Mouse (Mus musculus) spleen, postnatal 36 days (tissue): ENCODE results near the gene Cacna1d.

Experiments used
- DNase-seq, 2 experiments: peaks; one replicate each; pipeline ENCODE4 v3.0.0; 2022; ENCODE audit warnings: low spot score in 2 of 2, mixed read lengths in 1 of 2

Gene Cacna1d

DNA sequence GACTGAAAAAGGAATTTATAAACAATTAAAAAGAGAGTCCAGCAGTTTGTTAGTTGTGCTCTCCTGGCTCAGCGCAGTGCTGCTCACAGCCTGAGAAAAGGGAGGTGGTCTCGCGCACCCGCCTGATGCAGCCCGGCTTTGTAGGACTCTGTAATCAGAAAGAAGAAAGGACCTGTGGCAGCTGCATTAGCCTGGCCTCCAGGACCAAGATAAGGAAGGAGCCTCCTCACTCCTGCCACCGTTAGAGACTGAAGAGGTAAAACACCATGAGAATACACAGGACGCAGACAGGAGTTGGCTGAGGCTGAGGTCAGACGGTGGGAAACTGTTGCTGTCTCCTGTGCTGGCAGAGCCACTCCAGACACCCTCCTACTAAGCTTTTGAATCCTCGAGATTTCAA lies at the start of gene Cacna1d:
Gene Cacna1d (minus strand): TSS at position 114 of the 400 bp plus-strand sequence.
- DNase-seq, result no peak

DNA sequence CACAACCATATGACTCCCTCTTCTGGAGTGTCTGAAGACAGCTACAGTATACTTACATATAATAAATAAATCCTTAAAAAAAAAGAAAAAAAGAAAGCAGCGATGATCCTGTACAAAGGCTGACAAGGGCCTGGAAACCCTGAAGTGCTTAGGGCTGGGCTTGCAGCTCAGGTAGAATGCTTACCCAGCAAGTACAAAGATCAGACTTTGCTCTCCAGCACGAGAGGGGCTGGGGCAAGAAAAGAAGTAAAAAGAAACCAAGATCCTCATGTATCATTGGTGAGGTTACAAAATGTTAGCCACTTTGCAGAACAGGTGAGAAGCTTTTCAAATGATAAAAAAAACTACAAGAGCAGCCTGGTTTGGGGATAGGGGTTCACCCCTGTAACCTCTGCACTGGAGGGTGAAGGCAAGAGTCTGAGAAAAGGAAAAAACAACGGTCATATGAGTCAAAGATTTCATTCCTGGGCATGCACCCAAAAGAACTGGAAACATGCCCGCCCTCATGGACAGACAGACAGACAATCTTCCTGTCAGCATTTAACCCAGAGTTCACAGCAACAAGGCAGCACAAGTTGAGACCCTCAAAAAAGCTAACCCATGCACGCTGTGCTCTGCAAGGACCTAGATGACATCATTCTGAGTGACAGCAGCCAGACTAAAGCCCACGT lies 42.7 kb upstream of the Cacna1d start:
- DNase-seq, result no peak

DNA sequence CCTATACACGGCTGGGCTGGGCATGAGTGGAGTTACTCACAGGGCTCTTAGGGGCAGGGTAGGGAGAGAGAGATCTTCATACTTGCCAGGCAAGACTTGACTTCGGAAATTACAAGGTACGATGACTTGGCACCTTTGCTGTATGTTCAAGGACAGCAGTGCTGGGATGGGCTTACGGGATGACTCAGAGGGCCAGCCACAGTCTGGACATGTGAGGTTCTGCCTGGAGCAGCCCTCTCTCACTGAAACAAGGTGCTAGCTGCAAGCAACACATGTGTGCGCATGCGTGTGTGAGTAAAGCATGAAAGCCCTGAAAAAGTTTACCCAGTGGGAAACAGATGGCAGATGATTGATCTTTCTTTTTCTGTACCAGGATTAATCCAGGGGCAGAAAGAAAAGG lies 40.6 kb upstream of the Cacna1d start:
- DNase-seq, result no peak

DNA sequence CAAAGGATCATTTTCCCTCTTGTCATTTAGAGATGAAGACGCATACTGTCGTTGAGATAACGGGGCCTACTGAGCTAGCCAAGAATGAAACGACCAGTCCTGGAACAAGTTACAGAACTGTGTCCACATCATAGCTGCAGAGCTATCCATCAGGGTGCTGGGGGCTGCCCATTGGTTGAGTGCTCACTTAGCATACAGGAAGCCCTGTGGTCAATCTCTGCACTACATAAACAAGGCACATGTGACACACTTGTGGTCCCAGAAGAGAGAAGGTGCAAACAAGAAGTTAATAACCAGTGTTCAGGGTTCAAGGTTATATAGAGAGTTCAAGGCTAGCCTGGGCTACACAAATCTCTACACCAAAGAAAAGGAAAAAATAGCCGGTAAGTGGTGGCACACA lies 40.2 kb upstream of the Cacna1d start:
- DNase-seq, result no peak

DNA sequence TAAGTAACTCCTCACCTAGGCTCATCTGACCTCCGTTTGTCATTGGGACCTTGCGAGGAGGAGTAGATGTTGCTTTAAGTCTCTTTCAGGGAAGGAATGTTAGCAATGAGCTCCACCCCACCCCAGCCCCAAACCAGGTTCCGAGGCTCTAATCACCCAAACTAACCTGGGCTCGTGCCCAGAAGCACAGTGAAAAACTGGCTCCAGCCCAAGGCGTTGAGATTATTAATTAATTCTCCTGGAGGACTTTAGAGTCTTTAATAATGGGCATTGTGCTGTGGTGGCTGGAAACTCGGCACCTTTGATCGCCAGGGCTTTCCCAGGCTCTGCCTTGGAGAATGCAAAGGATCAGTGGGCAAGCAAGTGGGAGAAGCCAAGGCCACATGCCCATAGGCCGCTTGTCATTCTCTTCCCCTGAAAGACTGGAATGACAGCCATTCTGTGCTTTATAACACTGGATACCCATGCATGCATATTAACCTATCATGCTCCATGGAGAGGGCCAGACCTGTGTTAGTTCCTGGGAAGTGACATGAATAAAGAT lies 39.5 kb upstream of the Cacna1d start:
- no peak for DNase-seq

DNA sequence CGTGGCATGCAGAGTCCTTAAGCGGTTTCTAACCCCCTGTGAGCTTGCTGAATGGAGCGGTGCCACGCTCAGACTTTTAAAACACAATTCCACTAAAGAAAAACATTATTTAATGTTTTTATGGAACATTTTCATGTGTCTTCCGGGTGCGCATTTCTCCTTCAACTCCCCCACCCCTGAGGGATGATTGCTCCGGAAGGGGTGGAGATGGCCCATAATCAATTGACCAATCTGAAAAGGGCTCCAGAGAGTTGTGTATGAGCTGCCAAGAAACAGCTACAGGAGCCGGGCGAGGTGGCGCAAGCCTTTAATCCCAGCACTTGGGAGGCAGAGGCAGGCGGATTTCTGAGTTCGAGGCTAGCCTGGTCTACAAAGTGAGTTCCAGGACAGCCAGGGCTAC lies 38.2 kb upstream of the Cacna1d start:
- no peak for DNase-seq

DNA sequence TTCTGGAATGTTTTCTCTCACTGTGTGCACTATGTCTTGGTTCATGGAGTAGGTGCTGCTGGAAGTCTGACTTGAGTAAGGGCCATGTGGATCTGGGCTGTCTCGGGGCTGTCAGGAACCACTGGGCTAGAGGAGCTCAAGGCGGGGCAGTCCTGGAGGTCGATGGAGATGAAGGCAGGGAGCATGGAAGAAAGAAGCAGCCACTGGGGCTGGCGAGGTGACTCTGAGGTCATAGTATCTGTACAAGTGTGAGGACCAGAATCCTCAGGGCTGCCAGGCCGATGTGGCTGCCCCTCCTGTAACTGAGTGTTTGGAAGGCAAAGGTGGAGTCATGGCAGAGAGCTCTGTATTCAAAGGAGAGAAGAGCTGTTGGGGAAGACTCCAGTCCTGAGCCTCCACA lies 37.7 kb upstream of the Cacna1d start:
- DNase-seq, result no peak

DNA sequence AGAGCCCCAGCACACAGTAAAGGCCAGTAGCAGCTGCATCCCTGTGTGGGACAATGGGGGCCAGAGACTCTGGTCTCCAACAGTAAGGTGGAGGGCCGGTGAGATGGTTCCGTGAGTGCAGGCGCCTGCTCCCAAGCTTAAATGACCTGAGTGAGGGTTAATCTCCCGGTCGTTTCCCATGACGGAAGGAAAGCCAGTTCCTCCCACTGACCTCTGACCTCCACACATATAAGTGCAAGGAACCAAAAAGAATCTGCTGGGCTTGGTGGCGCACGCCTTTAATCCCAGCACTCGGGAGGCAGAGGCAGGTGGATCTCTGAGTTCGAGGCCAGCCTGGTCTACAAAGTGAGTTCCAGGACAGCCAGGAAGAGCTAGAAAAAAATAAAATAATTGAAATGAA lies 37.1 kb upstream of the Cacna1d start:
- no peak for DNase-seq

DNA sequence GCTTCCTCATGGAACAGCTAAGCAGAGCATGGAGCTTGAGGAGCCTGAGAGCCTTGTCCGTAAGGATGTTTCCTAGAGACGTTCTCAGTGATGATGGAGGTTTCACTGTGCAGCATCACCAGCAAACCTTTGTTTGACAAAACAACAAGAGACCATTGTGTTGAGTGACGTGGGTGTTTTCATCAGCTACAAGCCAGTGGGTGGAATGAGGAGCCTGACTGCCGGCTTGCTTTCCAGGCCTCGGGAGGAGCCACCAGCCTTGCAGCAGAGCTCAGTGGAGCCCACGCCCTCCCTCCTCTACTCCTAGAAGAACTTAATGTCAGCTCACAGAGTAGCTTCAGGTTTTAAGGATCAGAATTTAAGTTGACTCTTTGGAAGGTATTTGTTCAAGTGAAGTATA lies 32.1 kb upstream of the Cacna1d start:
- no peak for DNase-seq

DNA sequence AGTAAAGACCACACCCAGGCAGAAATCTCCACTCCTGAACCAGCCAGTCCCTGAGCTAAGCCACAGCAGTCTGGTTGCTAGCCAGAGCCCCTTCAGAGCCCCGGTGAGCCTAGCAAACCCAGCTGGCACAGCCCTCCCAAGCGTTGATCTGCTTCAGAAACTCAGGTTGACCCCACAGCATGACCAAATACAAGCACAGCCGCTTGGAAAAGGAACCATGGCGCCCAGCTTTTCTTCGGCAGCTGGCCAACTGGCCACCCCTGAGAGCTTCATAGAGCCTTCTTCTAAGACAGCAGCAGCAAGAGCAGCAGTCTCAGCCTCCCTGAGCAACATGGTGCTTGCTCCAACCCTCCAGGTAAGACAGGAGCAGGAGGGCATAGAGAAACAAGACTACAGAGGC lies 28.1 kb upstream of the Cacna1d start:
- no peak for DNase-seq

DNA sequence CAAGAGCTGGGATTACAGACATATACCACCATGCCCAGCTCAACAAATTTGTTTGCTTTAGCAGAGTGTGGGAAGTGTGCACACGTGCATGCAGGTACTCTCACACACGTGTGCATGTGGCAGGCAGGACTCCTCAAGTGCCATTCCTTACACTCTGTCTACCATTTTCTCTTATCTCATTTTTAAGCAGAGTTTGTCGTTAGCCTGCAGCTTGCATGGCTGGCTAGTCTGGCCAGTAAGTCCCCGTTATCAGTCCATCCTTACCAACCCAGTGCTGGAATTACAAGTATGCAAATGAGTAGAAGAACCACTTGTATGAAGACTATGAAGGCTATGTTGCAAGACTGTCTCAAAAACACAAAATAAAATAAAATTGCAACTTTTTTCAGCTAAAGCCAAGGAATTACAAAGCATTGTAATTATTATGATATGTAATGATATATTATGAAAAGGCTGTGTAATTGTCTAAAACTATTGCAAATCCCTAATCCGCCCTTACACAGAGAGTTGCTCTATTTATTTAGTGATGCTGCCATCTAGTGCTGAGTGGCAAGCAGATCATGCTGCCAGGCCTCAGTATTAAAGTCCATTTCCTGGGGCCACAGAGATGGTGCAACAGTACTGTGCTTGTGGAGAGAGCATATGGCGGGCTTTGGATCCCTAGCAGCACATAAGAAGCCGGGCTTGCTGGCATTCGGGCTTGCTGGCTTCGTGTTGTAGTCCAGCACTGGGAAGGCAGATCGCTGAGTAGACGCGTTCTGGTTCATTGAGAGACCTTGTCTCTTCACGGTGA lies 24.9 kb upstream of the Cacna1d start:
- no peak for DNase-seq

DNA sequence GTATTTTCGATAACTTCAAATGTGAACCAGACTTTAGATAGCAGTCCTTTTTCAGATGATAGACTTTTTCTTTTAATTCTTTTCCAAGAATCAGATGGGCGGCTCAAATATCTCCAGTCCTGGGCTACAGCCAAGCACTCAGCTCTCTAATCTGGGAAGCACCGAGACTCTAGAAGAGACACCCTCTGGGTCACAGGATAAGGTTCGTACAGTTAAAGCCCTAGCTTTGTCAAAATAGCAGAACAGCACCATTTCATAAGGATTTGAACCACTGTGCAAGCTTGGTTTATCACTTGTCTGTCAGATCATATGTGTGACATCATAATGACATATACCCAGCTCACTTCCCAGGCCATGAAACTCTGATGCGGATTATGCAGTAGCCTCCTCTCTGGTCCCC lies 21.6 kb upstream of the Cacna1d start:
- DNase-seq, result no peak

DNA sequence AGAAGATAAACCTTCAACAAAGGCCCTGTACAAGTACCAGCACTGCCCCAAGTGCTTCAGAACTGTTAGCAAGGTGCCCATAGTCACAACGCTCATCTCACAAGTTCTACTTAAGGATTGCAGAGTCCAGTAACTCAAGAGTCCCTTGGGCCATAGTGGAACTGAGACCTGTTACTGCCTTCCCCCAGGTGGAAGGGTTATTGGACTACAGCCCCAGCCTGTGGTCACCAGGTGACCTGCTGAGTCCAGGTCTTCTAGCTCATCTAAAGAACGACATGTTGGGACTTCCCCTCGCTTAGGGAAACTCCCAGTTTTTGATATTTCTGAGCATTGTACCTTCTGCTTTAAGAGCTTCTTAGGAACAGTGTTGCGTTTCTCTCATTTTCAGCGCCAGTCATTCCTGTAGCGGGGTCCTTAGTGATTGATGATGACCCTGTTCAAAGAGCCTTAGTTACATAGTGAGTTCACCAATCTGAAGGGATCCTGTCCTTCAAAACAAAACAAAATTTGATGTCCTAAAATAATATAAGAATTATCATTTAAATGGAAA lies 19.0 kb upstream of the Cacna1d start:
- DNase-seq, result no peak

DNA sequence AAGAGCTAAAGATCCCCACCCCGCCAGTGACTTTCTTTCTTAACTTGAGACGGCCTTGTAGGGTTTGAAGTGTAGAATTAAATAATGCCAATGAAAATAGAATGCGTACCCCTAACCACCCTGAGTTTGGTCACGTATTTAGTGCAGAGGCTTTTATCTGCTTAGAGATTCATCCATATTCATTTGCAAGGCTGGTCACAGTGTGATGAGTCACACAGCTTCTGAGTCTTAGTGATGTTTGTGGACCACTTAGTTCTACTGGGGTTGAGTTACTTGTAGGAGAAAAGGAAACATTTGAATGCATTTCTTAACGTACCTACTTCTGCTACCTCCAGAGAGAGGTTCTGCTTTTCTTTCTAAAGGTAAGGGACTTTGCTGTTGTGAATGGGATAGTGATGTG lies 13.7 kb upstream of the Cacna1d start:
- no peak for DNase-seq

DNA sequence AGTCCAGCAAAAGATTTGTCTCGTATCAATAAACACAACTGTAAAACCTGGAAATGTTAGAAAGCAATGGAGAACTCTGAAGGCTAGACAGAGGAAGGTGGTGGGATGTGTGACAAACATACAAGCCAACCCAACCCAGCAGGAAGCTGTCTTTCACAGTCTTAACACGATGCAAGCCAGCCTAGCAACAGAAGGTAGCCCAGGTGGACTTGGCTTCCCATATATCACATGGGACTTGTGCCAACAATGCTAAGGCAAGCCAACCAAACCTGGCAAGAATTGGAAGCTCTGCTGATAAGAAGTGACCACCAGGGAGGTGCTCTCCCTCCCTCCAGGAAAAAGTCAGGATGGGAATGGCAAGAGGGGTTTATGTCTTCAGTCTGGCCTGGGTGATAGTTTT lies 6.9 kb upstream of the Cacna1d start:
- DNase-seq, result no peak

DNA sequence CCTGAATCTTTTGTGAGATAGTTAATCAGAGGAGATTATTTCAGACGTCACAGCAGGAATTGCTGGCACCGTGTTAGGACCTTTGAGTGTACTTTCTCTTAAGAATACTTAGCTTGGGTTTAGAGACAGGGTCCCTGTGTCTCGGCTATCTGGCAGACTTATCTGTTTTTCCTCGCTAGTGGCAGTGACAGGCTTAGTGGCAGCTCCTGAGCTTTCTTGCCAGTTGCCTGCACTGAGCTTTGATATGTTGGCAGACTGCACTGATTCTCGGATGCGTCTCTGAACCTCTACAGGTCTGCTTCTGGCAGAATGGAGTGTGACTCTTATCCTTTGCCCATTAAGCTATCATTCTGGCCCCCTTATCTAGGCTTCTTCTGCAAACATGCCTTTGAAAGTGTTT lies 3.7 kb upstream of the Cacna1d start:
- no peak for DNase-seq

DNA sequence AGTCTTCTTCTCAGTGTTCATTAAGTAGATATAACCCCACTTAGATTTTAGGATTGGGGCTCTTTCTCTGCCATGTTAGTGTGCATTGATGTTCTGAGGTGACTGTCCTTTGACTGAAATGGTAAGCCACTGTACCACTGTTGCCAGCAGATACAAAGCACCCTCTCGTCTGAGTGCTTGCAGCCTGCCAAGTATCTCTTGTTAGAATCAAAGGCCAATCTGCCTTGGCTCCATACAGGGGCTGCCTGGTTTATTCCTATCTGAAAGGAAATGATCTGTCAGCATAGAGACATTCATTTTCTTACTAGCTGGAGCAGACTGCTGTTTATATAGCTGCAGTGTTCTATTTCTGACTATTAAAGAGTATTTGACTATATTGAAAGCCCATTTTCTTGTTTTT lies 2.0 kb upstream of the Cacna1d start:
- no peak for DNase-seq

DNA sequence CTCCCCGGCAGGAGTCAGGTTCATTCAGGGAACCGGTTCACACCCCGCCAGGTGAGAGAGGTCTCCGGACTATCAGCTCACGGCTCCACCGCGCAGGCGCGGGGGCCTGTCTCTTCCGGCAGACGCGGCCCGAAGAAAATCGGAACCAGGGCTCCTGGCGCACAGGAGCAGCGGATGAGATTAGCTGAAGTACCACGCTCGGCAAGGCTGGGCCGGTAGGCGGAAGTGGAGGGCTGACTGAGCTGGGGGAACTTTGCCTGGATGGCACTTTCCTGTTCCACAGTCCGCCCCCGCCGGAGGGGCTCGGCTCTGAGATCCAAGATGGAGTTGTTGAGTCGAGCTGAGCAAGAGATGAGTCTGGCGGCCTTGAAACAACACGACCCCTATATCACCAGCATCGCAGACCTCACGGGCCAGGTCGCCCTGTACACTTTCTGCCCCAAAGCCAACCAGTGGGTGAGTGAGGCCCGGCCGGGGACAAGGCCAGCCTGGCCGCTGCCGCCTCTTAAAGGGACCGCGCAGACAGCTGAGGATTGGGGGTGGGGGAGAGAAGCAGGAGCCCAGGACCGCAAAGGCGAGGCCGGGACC lies 11.8 kb downstream of the Cacna1d start, which contains the start of gene Dcp1a:
Gene Dcp1a (plus strand): TSS at position 175 of the 588 bp plus-strand sequence.
- peak; percentile 95 for DNase-seq

DNA sequence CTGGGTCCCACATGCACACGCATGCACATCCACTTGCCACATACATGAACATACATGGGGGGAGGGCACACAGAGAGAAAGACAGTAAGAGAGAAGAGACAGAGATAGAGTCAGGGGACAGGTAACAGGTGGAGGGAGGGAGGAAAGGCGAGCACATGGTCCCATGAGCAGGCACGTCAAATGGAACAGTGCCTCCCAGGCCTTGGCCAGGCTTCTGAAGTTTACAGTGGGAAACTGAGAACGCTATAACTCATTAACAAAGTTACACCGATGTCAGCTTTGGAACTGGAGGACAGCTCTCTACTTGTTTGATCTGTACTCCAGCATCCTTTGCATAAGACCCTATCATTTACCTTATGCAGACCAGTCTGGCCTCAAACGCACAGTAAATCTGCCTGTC lies 16.8 kb downstream of the Cacna1d start:
- no peak for DNase-seq

DNA sequence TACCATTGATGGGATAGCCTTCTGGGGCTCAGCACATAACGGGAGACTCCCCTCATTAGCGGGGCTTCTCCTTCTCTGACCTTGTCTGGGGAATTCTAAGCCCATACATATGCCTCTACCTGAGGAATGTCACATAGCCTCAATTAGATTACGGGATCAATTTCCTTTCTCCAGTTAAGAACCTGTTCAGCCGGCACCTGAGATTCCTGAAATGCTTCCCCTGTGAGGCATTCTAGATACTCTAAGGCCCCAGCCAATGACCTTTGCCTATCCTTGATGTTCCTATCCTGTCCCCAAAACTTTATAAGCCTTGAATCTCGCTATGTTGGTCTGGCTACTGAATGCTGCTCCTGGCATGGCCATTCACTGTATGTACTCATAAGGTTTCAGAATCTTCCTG lies 17.6 kb downstream of the Cacna1d start:
- DNase-seq, result no peak

DNA sequence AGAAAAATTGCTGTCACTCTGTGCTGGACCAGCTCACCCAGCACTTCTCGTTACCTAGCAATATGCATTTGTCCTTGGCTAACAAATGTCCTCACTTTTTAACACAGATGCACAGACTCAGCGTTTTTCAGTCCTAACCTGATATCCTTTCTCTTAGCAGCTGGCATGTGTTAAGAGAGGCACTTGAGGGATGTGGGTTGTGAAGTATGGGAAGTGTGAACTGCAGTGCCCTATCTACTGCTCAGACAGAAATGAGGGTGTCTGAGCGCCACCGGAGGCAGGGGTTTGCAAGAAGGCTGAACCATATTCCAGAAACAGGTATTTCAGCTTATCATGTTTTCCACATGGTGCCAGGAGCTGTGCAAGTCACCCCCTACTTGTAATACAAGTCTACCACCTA lies 27.9 kb downstream of the Cacna1d start:
- no peak for DNase-seq

DNA sequence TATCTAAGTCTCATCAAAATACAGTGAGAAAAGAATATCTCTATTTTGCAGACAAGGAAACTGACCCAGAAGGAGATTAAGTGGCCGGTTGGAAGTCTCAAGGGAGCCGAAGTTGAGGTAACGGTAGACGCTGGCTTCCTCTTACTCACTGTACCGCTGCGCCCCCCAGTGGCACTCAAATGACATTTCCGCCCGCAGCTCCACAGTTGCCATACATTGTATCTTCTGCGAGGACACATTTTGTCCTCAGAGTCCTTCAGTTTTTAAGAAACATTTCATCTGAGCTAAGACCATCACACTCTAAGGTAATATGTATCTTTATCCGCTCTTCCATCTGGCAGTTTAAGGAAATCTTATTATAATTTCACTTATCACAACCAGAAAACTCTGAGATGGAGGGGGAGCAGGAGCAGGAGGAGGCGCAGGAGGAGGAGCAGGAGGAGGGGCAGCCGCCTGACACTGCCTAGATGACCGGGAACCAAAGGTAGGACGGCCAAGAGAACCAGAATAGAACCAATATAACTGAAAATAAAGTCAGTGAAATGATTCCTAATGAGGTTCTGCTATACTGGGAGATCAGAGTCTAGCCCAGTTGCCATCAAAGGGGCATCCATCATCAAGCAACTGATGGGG lies 31.2 kb downstream of the Cacna1d start:
- DNase-seq, result peak; percentile 70 to 78
